Mouse (Mus musculus) frontal cortex, postnatal 25 days (tissue): ENCODE measurements around the gene Lsr.
A peak's percentile ranks its signal among the peaks of the same experiment; 100 is the strongest.

ENCODE experiments used
- DNase-seq, 2 experiments: peaks; one replicate each; pipeline ENCODE4 v3.0.0; 2022; ENCODE audit warnings: low spot score in 2 of 2

Gene Lsr

GRCm38 (mm10) chr7:30973251-30973500, at the start of gene Lsr:
Lsr (minus strand) TSS chr7:30973464.
- no peak for DNase-seq

- peak; percentile 36 to 56 for DNase-seq
Observed at GRCm38 (mm10) chr7:31017104-31017901, 44.0 kb upstream of the Lsr start.

GRCm38 (mm10) chr7:31012971-31013370, 39.7 kb upstream of the Lsr start:
- no peak for DNase-seq

GRCm38 (mm10) chr7:31008889-31009288, 35.6 kb upstream of the Lsr start:
- DNase-seq: no peak

GRCm38 (mm10) chr7:31008175-31008574, 34.9 kb upstream of the Lsr start:
- DNase-seq: no peak

- DNase-seq: no peak
Observed at GRCm38 (mm10) chr7:31007775-31008174, 34.5 kb upstream of the Lsr start.

- no peak for DNase-seq
Observed at GRCm38 (mm10) chr7:31002650-31003049, 29.4 kb upstream of the Lsr start.

GRCm38 (mm10) chr7:31000505-31001020, 27.3 kb upstream of the Lsr start:
- DNase-seq: peak in 1 of 2 experiments; percentile 8

GRCm38 (mm10) chr7:30996491-30996890, 23.2 kb upstream of the Lsr start:
- no peak for DNase-seq

GRCm38 (mm10) chr7:30993986-30994385, 20.7 kb upstream of the Lsr start:
- DNase-seq: no peak

- no peak for DNase-seq
Observed at GRCm38 (mm10) chr7:30992148-30992547, 18.9 kb upstream of the Lsr start.

- DNase-seq: no peak
Observed at GRCm38 (mm10) chr7:30988519-30989162, 15.4 kb upstream of the Lsr start.

- no peak for DNase-seq
Observed at GRCm38 (mm10) chr7:30985357-30985756, 12.1 kb upstream of the Lsr start.

GRCm38 (mm10) chr7:30981703-30982102, 8.4 kb upstream of the Lsr start:
- no peak for DNase-seq

- DNase-seq: peak; percentile 55 to 62
Observed at GRCm38 (mm10) chr7:30973501-30974289, 431 bp upstream of the Lsr start, which contains the start of gene Fam187b. Fam187b (plus strand) TSS chr7:30973790.

GRCm38 (mm10) chr7:30972426-30973250, 626 bp downstream of the Lsr start:
- DNase-seq: no peak

- DNase-seq: no peak
Observed at GRCm38 (mm10) chr7:30971901-30972300, 1.4 kb downstream of the Lsr start.

GRCm38 (mm10) chr7:30969174-30969573, 4.1 kb downstream of the Lsr start:
- DNase-seq: no peak

- DNase-seq: no peak
Observed at GRCm38 (mm10) chr7:30968611-30969010, 4.7 kb downstream of the Lsr start.

- no peak for DNase-seq
Observed at GRCm38 (mm10) chr7:30966657-30967056, 6.6 kb downstream of the Lsr start.

- no peak for DNase-seq
Observed at GRCm38 (mm10) chr7:30965677-30966076, 7.6 kb downstream of the Lsr start.

- DNase-seq: no peak
Observed at GRCm38 (mm10) chr7:30964366-30964765, 8.9 kb downstream of the Lsr start.
